Mouse (Mus musculus): Measurements from ENCODE around the gene Trim59. TPM values are rescaled to one million over a fixed set of nuclear protein-coding genes. Genes with fewer than 3 reads are reported as not detected.
A peak's percentile ranks its signal among the peaks of the same experiment; 100 is the strongest.
"Not testable (repeated sequence)": the region's sequence is repeated elsewhere in the genome, so short reads cannot be mapped to it uniquely, and the experiment has no call there.

Trim59 gene
- total and polyA plus RNA-seq, 2 experiments from 2014 or later: 5.5 to 22.5 TPM

GRCm38 (mm10) chr3:69041298-69041697, 3.3 kb downstream of the Trim59 start:
- no peak for TF ChIP-seq CTCF (IDR thresholded peaks at IDR 0.05; ENCODE audit: low read depth)
- Histone ChIP-seq H3K4me2 (ENCODE audit: low read depth, low read length) (0 out of 2 replicates have a peak overlapping the region, but pooled peaks have one; percentile 23), H3K36me3 (ENCODE audit: insufficient read depth, low read length) (no peaks in the 10 kb centered on the region), H3K27ac (no peak overlapping the region), H3K9ac (replicated peaks; ENCODE audit: low read length) (no peak overlapping the region), H3K27me3 (ENCODE audit: insufficient read depth, low read length) (no peaks in the 10 kb centered on the region), H3K4me1 (ENCODE audit: insufficient read depth, low read length) (peaks cover 4% of the 10 kb centered on the region; the same call in 1 of the 2 replicates), H3K4me3 (ENCODE audit: low read length) (no peak overlapping the region), H3K9me3 (ENCODE audit: low read length) (no peaks in the 10 kb centered on the region)
- WGBS: 64% methylated on average over 5 of the region's 5 CpGs
- DNase-seq (ENCODE audit: low spot score) (no peak), ATAC-seq (no peak)

- no peak overlapping the region for H3K4me2 ChIP-seq (ENCODE audit: low read depth, low read length)
- no peak overlapping the region for H3K9ac ChIP-seq (replicated peaks; ENCODE audit: low read length)
- no peaks in the 10 kb centered on the region for H3K4me1 ChIP-seq (ENCODE audit: insufficient read depth, low read length)
- 88% methylated on average over 2 of the region's 2 CpGs for WGBS
- TF ChIP-seq CTCF (IDR thresholded peaks at IDR 0.05; ENCODE audit: low read depth): no peak
- ATAC-seq (no peak), DNase-seq (ENCODE audit: low spot score) (no peak)
- H3K36me3 ChIP-seq (ENCODE audit: insufficient read depth, low read length): no peaks in the 10 kb centered on the region
- no peaks in the 10 kb centered on the region for H3K9me3 ChIP-seq (ENCODE audit: low read length)
- H3K4me3 ChIP-seq (ENCODE audit: low read length): no peak overlapping the region
- no peaks in the 10 kb centered on the region for H3K27me3 ChIP-seq (ENCODE audit: insufficient read depth, low read length)
- no peak overlapping the region for H3K27ac ChIP-seq
Measured at GRCm38 (mm10) chr3:69040105-69040504, 4.5 kb downstream of the Trim59 start.

- no peak overlapping the region for H3K9ac ChIP-seq (replicated peaks; ENCODE audit: low read length)
- H3K27me3 ChIP-seq (ENCODE audit: insufficient read depth, low read length): no peaks in the 10 kb centered on the region
- WGBS: 98% methylated on average over 1 of the region's 1 CpGs
- no peak for DNase-seq (ENCODE audit: low spot score)
- no peaks in the 10 kb centered on the region for H3K9me3 ChIP-seq (ENCODE audit: low read length)
- H3K27ac ChIP-seq: no peak overlapping the region
- TF ChIP-seq CTCF (IDR thresholded peaks at IDR 0.05; ENCODE audit: low read depth): no peak
- H3K4me1 ChIP-seq (ENCODE audit: insufficient read depth, low read length): no peaks in the 10 kb centered on the region
- no peaks in the 10 kb centered on the region; the same call in 1 of the 2 replicates for H3K36me3 ChIP-seq (ENCODE audit: insufficient read depth, low read length)
- H3K4me3 ChIP-seq (ENCODE audit: low read length): no peak overlapping the region
- ATAC-seq: no peak
- H3K4me2 ChIP-seq (ENCODE audit: low read depth, low read length): no peak overlapping the region
Measured at GRCm38 (mm10) chr3:69026133-69026783, 18.3 kb downstream of the Trim59 start.

- TF ChIP-seq CTCF (IDR thresholded peaks at IDR 0.05; ENCODE audit: low read depth): no peak
- no peak for ATAC-seq
- Histone ChIP-seq H3K36me3 (ENCODE audit: insufficient read depth, low read length) (peaks cover 9% of the 10 kb centered on the region; the same call in 1 of the 2 replicates), H3K9me3 (ENCODE audit: low read length) (no peaks in the 10 kb centered on the region), H3K4me3 (ENCODE audit: low read length) (no peak overlapping the region), H3K27me3 (ENCODE audit: insufficient read depth, low read length) (no peaks in the 10 kb centered on the region), H3K4me2 (ENCODE audit: low read depth, low read length) (no peak overlapping the region), H3K4me1 (ENCODE audit: insufficient read depth, low read length) (no peaks in the 10 kb centered on the region), H3K9ac (replicated peaks; ENCODE audit: low read length) (no peak overlapping the region), H3K27ac (no peak overlapping the region)
- no peak for DNase-seq (ENCODE audit: low spot score)
Measured at GRCm38 (mm10) chr3:69020764-69021163, 23.8 kb downstream of the Trim59 start.

- Histone ChIP-seq H3K9ac (replicated peaks; ENCODE audit: low read length) (no peak overlapping the region), H3K9me3 (ENCODE audit: low read length) (no peaks in the 10 kb centered on the region), H3K4me2 (ENCODE audit: low read depth, low read length) (no peak overlapping the region), H3K4me3 (ENCODE audit: low read length) (no peak overlapping the region), H3K36me3 (ENCODE audit: insufficient read depth, low read length) (peaks cover 9% of the 10 kb centered on the region; the same call in 1 of the 2 replicates), H3K4me1 (ENCODE audit: insufficient read depth, low read length) (no peaks in the 10 kb centered on the region), H3K27ac (no peak overlapping the region), H3K27me3 (ENCODE audit: insufficient read depth, low read length) (no peaks in the 10 kb centered on the region)
- DNase-seq (ENCODE audit: low spot score) (peak; percentile 12), ATAC-seq (no peak)
- WGBS: 93% methylated on average over 2 of the region's 2 CpGs
- peak; percentile 43 for TF ChIP-seq CTCF (IDR thresholded peaks at IDR 0.05; ENCODE audit: low read depth)
Measured at GRCm38 (mm10) chr3:69020285-69020684, 24.3 kb downstream of the Trim59 start.

- not testable (repeated sequence) for H3K9ac ChIP-seq (replicated peaks; ENCODE audit: low read length); DNase-seq (ENCODE audit: low spot score); ATAC-seq; H3K4me2 ChIP-seq (ENCODE audit: low read depth, low read length); H3K36me3 ChIP-seq (ENCODE audit: insufficient read depth, low read length); H3K27ac ChIP-seq; H3K9me3 ChIP-seq (ENCODE audit: low read length); H3K27me3 ChIP-seq (ENCODE audit: insufficient read depth, low read length); H3K4me3 ChIP-seq (ENCODE audit: low read length); H3K4me1 ChIP-seq (ENCODE audit: insufficient read depth, low read length)
- 97% methylated on average over 2 of the region's 2 CpGs for WGBS
Measured at GRCm38 (mm10) chr3:69018635-69019034, 25.9 kb downstream of the Trim59 start.

- ATAC-seq: no peak
- Histone ChIP-seq H3K4me2 (ENCODE audit: low read depth, low read length) (no peak overlapping the region), H3K4me1 (ENCODE audit: insufficient read depth, low read length) (no peaks in the 10 kb centered on the region), H3K4me3 (ENCODE audit: low read length) (no peak overlapping the region), H3K27me3 (ENCODE audit: insufficient read depth, low read length) (no peaks in the 10 kb centered on the region), H3K36me3 (ENCODE audit: insufficient read depth, low read length) (peaks cover 9% of the 10 kb centered on the region; the same call in 1 of the 2 replicates), H3K9ac (replicated peaks; ENCODE audit: low read length) (no peak overlapping the region), H3K27ac (no peak overlapping the region), H3K9me3 (ENCODE audit: low read length) (no peaks in the 10 kb centered on the region)
- WGBS: 95% methylated on average over 3 of the region's 3 CpGs
- no peak for DNase-seq (ENCODE audit: low spot score)
- no peak for TF ChIP-seq CTCF (IDR thresholded peaks at IDR 0.05; ENCODE audit: low read depth)
Measured at GRCm38 (mm10) chr3:69017181-69017580, 27.4 kb downstream of the Trim59 start.

All from hindbrain, postnatal 0 days (tissue).